Comparison of ENCODE assay signal across 10 mouse cellular contexts in the genomic region with DNA sequence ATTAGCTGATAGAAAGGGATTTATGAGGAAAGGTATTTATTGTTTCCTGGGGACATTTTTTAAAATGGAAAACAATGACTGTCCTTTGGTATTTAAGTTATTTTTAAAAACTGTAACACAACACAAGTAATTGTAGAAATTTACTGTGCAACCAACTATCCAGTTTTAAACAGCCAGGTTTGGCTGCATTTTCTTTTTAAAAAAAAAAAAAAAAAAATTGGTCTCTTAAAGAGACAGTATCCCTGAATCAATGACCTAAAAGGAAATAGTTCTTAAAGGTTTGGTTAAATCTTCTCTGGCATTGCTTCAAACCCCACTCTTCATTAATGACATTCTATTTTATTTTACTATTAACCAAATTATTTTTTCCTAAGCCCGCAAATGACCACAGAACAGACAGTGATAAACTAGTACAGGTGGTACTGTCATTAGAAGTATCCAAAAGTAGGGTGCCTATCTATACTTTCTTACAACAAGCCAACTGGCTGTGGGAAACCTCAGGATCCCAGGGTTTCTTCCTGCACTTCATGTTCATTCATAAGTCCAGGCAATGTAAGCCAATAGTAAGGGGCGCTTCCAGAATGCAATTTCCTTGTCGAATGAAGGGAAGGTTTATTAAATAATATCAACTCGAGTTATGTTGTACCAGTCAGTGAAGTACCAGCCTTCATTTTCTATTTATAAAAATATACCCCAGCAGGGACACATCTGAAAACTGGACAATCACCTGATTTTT. TPM values are rescaled to one million over a fixed set of nuclear protein-coding genes. Genes with fewer than 3 reads are reported as not detected.
DNase-seq lines count a peak whose midpoint lies in the region; ATAC-seq and TF ChIP-seq lines count a peak whose summit lies in the region.
"Had no signal": no experiment of that assay in that cellular context is flagged by ENCODE, and none has a peak within 500 bp of the region (broad histone marks: within the 10 kb centered on the region; RNA-seq: fewer than 3 reads in every experiment).

No protein-coding gene starts in this region.

- TF ChIP-seq CTCF in G1E (IDR thresholded peaks at IDR 0.05; ENCODE audit: low read depth, low read length), result no peak

- no peaks in the 10 kb centered on the region for H3K36me3 ChIP-seq in kidney, embryonic 14.5 days (ENCODE audit: control insufficient read depth, insufficient read depth, low read length)
- H3K36me3 ChIP-seq in G1E (replicated peaks), result no peaks in the 10 kb centered on the region
- H3K36me3 ChIP-seq in hindbrain, embryonic 11.5 days (ENCODE audit: control insufficient read depth, insufficient read depth, low read length), result no peaks in the 10 kb centered on the region
- H3K36me3 ChIP-seq in liver, embryonic 16.5 days (ENCODE audit: control insufficient read depth, insufficient read depth), result no peaks in the 10 kb centered on the region

- H3K9me3 ChIP-seq in kidney, embryonic 14.5 days (ENCODE audit: control insufficient read depth, low read length), result no peaks in the 10 kb centered on the region
- no peaks in the 10 kb centered on the region for H3K9me3 ChIP-seq in G1E (replicated peaks)
- H3K9me3 ChIP-seq in hindbrain, embryonic 11.5 days (ENCODE audit: control insufficient read depth, low read length), result no peaks in the 10 kb centered on the region
- H3K9me3 ChIP-seq in liver, embryonic 16.5 days (replicated peaks; ENCODE audit: control insufficient read depth, low read length), result no peaks in the 10 kb centered on the region

- H3K4me2 ChIP-seq in kidney, embryonic 14.5 days (replicated peaks; ENCODE audit: low read depth, low read length), result peak overlapping the region; percentile 73
- H3K4me2 ChIP-seq in hindbrain, embryonic 11.5 days (replicated peaks; ENCODE audit: low read depth, low read length), result peak overlapping the region; percentile 52
- H3K4me2 ChIP-seq in liver, embryonic 16.5 days (ENCODE audit: low read depth, low read length), result peak overlapping the region; percentile 71

- H3K4me3 ChIP-seq in kidney, embryonic 14.5 days (ENCODE audit: low read length), result peak overlapping the region; percentile 56
- peak overlapping the region; percentile 35; the same call in 1 of the 2 replicates for H3K4me3 ChIP-seq in G1E (ENCODE audit: low read depth, low read length)
- H3K4me3 ChIP-seq in hindbrain, embryonic 11.5 days (ENCODE audit: low read depth, low read length), result peak overlapping the region; percentile 60
- peak overlapping the region; percentile 64 for H3K4me3 ChIP-seq in liver, embryonic 16.5 days (ENCODE audit: low read depth, low read length)

- ATAC-seq in kidney, embryonic 14.5 days (ENCODE audit: low FRiP score, low TSS enrichment), result no peak
- ATAC-seq in G1E (ENCODE audit: extremely low read depth, insufficient number of reproducible peaks, low FRiP score, poor library complexity, severe bottlenecking), result no peak
- no peak for ATAC-seq in hindbrain, embryonic 11.5 days (ENCODE audit: low FRiP score)
- no peak for ATAC-seq in liver, embryonic 16.5 days (ENCODE audit: low read depth)
- no peak for ATAC-seq in monocyte, adult 5-6 weeks (replicated peaks; ENCODE audit: insufficient number of reproducible peaks, low FRiP score, low TSS enrichment, poor library complexity, severe bottlenecking)

- 33% methylated on average over 4 of the region's 4 CpGs for WGBS in kidney, embryonic 14.5 days
- WGBS in hindbrain, embryonic 11.5 days, result 45% methylated on average over 4 of the region's 4 CpGs
- WGBS in liver, embryonic 16.5 days (ENCODE audit: insufficient replicate concordance), result 21% methylated on average over 4 of the region's 4 CpGs

- H3K27ac ChIP-seq in kidney, embryonic 14.5 days (ENCODE audit: low read depth, low read length), result no peak overlapping the region
- no peak overlapping the region for H3K27ac ChIP-seq in hindbrain, embryonic 11.5 days (ENCODE audit: low read depth, low read length)
- no peak overlapping the region for H3K27ac ChIP-seq in liver, embryonic 16.5 days (ENCODE audit: low read length)

- no peak for DNase-seq in kidney, adult 18-20 months
- DNase-seq in G1E (ENCODE audit: low spot score) (no peak), MN1 (ENCODE audit: low spot score) (no peak)
- peak; percentile 41 for DNase-seq in hindbrain, embryonic 11.5 days (ENCODE audit: low spot score)
- no peak for DNase-seq in frontal cortex, adult 2 months (ENCODE audit: extremely low spot score in 1 of 2, low spot score in 1 of 2)

- H3K27me3 ChIP-seq in kidney, embryonic 14.5 days (ENCODE audit: control insufficient read depth, insufficient read depth, low read length), result peaks cover 21% of the 10 kb centered on the region
- H3K27me3 ChIP-seq in G1E (ENCODE audit: insufficient read depth, low read length), result no peaks in the 10 kb centered on the region
- H3K27me3 ChIP-seq in hindbrain, embryonic 11.5 days (ENCODE audit: control insufficient read depth, insufficient read depth, low read length), result no peaks in the 10 kb centered on the region
- no peaks in the 10 kb centered on the region for H3K27me3 ChIP-seq in liver, embryonic 16.5 days (ENCODE audit: control insufficient read depth, insufficient read depth, low read depth, low read length)

- H3K9ac ChIP-seq in kidney, embryonic 14.5 days (ENCODE audit: low read depth, low read length), result no peak overlapping the region
- H3K9ac ChIP-seq in hindbrain, embryonic 11.5 days (ENCODE audit: low read depth, low read length), result no peak overlapping the region
- H3K9ac ChIP-seq in liver, embryonic 16.5 days (ENCODE audit: low read depth, low read length), result peak overlapping the region; percentile 18

- H3K4me1 ChIP-seq in kidney, embryonic 14.5 days (ENCODE audit: control insufficient read depth, insufficient read depth, low read length), result peaks cover 5% of the 10 kb centered on the region; the same call in 1 of the 2 replicates
- peaks cover 12% of the 10 kb centered on the region for H3K4me1 ChIP-seq in G1E (ENCODE audit: insufficient read depth, low read depth, low read length)
- H3K4me1 ChIP-seq in hindbrain, embryonic 11.5 days (replicated peaks; ENCODE audit: control insufficient read depth, insufficient read depth, low read length), result peaks cover 4% of the 10 kb centered on the region; the same call in 1 of the 2 replicates
- peaks cover 11% of the 10 kb centered on the region for H3K4me1 ChIP-seq in liver, embryonic 16.5 days (ENCODE audit: control insufficient read depth, low read depth, low read length)

RNA-seq across cellular contexts. Expression of gene Lin28b, which starts 17.8 kb away (rescaled TPM):
- 1.8 and 3.1 TPM in 2 replicates for polyA plus RNA-seq in kidney, embryonic 14.5 days (2014; fragmentation: Nextera tagmentation; extraction: Ambion mirVana)
- total RNA-seq in G1E (2014; fragmentation: Nextera tagmentation), result 17.5 and 18.1 TPM in 2 replicates
- total RNA-seq in G1E (2017), result 16.3 and 18.1 TPM in 2 replicates
- 1.8 and 1.9 TPM in 2 replicates for polyA plus RNA-seq in G1E (2012)
- 14.8 and 17.1 TPM in 2 replicates for polyA plus RNA-seq in hindbrain, embryonic 11.5 days (2014; fragmentation: Nextera tagmentation; extraction: Ambion mirVana)
- 4.4 and 4.9 TPM in 2 replicates for polyA plus RNA-seq in liver, embryonic 16.5 days (2015; fragmentation: Nextera tagmentation; extraction: Ambion mirVana)
- 4.5 and 5.2 TPM in 2 replicates for polyA plus RNA-seq in frontal cortex, adult 2 months (2012; rRNA removed)
- total RNA-seq in monocyte, adult 5-6 weeks (2017), result 0.10 TPM in 1 of 3 replicates, not detected in the others
- total RNA-seq: megakaryocyte-erythroid progenitor cell, adult 5-6 weeks had no signal
- polyA plus RNA-seq: large intestine, adult 2 months had no signal
